Mouse (Mus musculus) frontal cortex, postnatal 10 days (tissue): ENCODE data around the gene Prdm1.

Experiments used
- DNase-seq, 2 experiments: peaks; one replicate each; pipeline ENCODE4 v3.0.0; 2022; ENCODE audit warnings: low spot score in 2 of 2, mixed read lengths in 1 of 2

Gene Prdm1

DNA sequence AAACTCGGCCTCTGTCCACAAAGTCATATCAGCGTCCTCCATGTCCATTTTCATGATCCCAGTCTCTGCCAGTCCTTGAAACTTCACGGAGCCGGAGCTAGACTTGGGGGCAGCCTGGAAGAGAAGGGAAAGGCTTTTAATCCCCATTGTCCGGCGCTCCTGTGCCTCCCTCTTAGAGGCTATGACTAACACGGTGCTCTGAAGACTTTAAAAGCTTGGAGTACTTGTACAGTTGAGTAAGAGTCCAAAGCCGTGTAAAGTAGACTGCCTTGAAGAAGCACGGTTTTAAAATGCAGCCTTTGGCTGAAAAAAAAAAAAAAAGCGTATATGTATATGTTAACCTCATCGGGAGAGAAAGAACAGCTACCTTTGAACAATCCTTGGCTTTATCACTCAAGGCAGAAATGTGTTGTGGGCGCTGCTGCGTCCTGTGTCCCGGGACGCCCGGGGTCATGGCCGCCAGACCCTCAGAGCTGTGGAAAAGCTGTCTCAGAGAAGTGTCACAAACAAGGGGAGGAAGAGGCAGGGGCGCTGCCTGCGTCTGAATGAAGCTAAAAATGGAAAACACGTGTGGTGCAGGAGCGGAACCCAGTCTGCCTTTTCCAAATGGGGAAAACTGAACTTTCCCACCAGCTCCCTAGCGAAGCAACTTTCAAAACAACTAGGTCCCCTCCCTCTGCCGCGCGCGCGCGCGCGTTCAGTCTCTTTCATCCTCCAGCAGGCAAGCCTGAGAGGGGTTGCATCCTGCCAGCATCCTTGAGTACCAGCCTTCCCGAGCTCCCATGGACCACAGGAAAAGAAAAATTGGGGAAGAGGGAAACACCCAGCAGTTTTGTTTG lies 71.3 kb downstream of the Prdm1 start:
- DNase-seq: no peak

DNA sequence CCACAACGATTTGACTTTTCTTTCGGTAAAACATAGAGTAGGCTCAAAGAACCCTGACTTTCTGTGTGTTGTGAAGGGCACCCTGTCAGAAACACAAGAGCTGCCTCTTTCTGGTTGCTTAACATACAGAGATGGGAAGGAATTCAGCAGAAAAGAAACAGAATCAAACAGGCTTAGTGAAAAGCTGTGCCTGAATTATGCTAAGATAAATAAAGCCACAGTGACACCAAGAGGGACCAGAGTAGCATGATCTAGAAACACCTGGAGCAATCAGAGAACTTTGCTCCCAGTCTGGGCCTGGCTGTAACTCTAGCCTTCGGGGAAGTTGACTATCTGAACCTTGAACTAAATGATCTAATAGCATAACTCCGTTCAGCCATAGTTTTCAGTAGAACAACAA lies 73.5 kb downstream of the Prdm1 start:
- no peak for DNase-seq

DNA sequence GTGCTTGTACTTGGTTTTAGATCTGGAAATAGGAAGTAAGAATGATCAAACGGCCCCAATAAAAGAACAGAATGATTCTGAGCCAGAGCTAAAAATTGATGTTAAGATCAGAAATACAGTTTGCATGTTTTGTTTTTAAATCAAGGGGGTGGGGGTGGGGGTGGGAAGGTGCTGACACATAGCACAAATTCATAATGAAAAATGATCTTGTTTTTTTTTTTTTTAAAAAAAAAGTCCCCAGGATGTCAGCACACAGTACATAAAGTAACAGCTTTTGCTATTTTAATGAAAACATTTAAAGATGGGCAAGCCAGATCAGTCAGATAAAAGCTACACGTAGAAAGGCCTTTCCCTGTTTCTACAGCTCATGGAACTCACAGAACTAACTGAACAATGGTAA lies 74.2 kb downstream of the Prdm1 start:
- no peak for DNase-seq

DNA sequence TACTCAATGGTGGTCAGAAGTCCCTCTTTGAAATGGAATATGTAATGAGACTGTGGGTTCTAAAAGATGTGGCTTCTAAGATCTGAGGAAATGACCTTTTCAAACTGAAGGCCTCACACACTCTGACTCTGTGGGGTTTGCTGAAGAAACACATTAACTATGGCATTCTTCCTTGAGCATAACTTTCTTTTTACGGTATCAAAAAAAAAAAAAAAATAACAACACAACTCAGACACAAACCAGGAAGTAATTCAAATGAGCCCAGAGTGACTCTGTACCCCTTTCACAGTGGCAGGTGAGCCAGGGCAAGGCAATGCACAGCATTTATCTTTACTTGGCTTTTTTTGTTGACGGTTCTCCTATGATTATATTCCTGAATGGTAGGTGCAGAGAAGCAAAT lies 77.5 kb downstream of the Prdm1 start:
- DNase-seq: no peak

DNA sequence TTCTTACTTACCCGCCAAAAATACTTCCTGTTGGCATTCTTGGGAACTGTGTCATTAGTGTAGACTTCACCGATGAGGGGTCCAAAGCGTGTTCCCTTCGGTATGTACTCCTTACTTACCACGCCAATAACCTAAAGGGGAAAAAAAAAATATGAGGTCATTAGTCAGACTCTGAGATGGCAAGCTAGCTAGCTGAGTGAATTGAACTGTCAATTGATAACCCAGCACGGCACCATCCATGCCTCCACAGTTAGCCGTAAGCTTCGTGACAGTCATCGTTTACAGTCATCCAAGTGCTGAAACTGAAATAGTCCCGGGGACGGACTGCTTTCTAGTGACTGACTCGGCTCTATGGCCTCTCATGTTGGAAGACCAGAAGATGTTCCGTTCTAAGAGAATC lies 78.2 kb downstream of the Prdm1 start:
- DNase-seq: no peak

DNA sequence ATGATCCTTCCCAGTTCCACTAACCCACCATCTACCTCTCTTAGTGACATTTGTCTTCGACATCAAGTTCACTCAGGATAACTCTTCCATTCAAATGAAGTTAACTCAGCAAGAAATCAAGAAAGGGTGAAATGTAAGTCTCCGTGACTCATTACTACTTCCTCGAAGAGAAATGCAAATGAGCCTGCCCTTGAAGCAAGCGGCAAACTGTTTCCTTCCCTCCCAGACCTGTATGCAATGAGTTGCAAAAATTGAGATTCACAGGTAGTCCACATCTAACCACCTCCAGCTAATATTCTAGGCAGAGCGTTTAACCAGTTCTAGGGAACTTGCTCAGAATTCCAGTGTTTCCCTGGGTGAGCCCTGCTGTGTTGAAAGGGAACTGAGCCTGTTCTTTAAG lies 78.6 kb downstream of the Prdm1 start:
- DNase-seq: no peak

DNA sequence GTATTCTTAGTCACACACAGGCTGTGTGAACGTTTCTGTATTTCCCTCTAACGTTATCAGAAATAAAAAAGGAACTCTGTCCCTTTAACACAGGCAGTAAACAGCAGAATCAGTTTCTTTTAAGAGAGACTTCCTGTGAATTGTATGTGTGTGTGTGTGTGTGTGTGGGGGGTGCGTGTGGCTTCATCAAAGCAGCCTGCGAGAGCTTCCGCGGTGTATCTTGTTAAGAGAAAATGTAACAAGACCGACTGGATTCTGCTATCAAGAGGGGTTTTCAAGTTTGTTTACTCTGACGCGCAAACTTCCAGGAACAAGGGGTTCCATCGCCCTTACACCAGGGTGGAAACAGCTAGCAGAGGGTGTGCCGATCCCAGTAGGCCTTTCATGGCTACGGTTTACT lies 80.1 kb downstream of the Prdm1 start:
- no peak for DNase-seq

DNA sequence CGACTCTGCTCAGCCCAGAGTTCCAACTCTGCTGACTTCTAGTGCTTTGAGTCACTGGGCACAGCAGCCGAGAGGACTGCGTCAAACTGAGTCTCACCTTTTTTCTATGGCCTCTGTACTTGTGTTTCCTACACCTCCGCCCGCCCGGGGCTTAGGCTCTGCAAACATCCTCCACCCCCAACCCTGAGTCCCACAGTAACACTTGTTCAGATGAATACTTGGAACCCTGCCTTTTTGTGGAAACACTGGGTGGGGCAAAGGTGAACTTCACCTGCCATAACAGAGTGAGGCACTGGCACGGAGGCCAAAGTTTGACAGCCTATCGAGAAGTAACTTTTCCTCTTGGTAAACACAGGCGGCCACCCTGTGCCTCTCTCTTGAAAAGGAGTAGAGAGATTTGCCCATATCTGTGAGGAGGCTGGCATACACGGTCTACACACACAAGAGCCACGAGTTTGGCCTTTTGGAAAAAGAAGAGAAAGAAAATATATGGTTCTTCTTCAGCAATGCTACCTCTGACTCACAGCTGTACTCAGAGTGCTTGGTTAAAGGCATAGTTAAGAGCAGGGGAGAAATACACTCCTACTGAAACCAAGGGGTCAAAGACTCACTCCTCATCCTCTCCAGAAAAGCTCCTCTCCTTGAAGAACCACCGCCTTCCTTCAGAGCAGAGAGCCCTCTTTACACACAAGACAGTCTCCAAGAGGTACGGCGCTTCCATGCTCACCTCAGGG lies 80.7 kb downstream of the Prdm1 start:
- DNase-seq: no peak

DNA sequence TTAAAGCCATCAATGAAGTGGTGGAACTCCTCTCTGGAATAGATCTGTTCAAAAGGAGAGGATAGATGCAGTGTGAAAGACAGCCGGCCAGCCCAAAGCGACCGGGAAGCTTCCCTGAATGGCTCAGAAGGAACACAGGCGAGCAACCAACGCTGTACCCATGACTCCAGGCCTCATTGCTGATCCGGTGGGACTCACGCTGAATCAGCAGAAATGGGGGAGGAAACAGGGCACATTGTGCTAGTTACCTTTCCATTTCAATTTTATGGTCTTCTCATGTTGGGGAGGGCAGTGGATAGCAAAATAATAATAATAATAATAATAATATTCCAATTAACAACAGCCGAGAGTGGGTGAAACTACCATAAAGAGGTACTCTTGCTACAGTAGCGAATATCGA lies 81.3 kb downstream of the Prdm1 start:
- DNase-seq: no peak

DNA sequence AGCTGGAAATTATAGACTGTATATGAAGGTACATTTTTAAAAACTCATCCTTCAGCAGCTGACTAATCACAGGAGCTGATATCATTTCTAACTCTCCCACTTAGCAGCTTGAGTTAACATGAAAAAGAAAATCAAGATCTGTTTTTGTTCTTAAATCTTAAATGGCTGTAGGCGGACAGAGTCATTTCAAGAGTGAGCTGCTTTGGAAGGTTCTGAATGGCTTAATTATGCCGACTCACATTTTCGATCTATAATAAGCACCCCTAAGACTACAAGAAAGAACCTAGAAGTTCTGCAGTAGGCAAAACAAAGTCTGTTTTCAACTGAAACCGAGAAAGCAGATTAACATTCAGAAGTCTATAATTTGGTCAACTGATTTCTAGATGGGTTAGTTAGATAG lies 83.9 kb downstream of the Prdm1 start:
- DNase-seq: no peak

DNA sequence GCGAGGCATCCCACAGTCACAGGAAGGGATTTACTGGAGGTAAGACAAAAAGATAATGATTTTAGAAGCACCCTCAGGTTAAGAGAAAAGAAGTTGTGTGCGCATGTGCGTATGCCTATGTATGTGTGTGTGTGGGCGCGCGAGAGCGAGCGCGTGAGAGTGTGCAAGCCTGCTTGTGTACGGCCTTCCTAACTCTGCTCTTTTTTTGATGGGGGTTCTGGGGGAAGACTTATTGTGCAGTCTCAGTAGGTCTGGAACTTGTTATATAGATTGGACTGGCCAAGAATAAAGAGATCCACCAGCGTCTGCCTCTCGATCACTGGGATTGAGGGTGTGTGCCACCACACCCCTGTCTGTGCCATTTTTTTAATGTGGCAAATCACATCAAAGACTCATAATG lies 84.6 kb downstream of the Prdm1 start:
- no peak for DNase-seq

DNA sequence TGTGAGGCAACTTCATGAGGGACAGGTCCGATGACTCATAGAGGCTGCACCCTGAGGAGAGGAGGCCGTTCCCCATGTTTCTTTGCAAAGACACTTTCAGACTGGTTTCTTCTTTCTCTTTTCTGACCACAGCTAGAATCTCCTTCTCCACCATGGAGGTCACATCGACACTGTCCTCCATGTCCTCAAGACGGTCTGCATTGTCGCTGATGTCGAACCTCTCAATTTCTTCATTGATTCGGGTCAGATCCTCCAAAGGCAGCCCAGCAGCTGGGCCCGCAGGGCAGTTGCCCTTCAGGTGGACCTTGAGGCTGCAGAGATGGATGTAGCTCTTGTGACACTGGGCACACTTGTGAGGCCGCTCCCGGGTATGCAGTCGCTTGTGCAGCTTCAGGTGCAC lies 88.6 kb downstream of the Prdm1 start:
- no peak for DNase-seq

DNA sequence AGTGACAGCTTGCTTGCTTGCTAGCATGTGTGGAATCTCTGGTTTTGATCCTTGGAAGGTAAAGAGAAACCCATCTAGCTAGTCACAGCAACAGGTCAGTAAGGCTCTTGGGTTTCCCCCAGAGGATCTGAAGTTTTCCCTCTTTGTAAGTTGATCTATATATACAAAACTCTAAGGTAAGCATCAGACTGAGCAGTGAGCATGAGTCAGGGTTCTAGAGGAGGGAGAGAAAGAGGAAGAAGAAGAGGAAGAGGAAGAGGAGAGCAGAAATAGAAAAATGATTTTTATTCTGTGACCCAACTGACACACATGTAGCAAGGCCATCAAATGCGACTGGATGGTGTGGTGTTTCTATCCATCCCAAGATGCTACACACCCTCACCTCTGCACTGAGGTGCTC lies 90.7 kb downstream of the Prdm1 start:
- no peak for DNase-seq

DNA sequence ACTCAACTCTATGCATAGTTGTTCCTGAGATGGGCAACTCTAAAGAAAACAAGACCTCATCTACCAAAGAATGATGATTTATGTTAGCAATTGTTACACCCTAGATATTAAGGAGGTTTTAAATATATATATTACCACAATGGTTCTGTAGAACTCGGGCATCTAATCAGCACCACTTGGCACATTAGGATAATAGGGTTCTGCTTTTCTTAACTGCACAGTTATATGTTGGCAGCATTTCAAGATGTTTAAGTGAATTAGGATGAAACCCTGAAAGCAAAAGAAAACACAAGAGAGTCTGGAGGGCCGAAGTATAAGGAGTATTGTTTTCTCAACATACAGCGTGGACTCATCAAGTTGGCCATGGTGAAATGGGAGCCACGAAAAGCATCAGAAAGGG lies 92.3 kb downstream of the Prdm1 start:
- no peak for DNase-seq

DNA sequence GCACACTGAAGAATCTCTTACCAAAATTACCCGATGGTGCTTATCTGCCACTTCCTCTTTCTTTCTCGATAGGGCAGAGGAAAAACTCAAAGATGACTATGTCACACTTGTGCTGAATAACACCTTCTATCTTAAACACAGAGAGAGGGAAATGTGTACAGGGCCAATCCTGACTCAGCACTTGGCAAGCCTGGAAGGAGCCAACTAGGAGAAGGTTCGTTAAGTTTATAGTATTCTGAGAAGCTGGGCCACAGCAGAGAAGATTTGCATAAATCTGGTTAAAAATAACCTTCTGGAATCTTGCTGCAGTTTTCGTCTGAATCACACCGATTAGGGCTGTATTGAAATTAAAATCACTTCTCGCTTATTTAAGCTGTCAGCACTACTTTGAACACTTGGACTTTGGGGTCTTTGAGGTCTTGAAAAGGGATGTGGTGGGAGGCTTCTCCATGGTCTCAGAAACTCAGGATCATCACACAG lies 93.6 kb downstream of the Prdm1 start:
- peak in 1 of 2 experiments; percentile 25 for DNase-seq

DNA sequence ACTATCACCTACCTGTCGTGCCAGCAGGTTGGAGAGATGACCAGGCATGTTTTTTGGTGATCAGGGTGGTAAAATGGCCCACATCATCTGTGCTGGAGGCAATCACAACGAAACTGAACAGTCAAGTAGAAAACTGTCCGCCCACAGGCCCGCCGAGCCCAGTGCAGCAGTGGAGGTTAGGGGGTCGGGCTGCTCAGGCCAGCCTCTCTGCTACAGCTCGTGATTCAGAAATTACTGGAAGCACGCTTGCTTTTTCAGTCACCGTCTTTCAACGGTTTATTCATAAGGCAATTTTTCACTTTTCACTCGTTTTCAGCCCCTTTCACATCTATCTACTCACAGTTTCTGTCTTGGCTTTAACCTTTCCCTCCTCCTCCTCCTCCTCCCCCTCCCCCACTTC lies 96.1 kb downstream of the Prdm1 start:
- DNase-seq: no peak

DNA sequence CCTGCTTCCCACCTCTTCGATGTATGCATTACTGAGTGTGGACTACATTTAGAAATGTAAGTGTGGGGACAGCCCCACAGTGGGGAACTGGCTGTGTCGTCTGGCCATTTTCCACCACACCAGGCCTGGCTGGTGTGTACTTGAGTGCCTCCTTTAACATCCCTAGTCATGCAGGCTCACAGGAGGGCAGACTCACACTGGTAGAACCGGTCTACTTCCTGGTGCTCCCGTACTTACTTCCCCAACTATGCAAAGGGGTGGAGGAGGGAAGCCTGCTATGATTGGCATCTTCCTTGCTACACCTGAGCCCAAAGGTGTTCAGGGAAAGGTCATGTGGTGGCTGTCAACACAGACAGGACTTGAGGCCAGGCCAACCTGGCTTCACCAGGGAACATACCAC lies 96.6 kb downstream of the Prdm1 start:
- no peak for DNase-seq

DNA sequence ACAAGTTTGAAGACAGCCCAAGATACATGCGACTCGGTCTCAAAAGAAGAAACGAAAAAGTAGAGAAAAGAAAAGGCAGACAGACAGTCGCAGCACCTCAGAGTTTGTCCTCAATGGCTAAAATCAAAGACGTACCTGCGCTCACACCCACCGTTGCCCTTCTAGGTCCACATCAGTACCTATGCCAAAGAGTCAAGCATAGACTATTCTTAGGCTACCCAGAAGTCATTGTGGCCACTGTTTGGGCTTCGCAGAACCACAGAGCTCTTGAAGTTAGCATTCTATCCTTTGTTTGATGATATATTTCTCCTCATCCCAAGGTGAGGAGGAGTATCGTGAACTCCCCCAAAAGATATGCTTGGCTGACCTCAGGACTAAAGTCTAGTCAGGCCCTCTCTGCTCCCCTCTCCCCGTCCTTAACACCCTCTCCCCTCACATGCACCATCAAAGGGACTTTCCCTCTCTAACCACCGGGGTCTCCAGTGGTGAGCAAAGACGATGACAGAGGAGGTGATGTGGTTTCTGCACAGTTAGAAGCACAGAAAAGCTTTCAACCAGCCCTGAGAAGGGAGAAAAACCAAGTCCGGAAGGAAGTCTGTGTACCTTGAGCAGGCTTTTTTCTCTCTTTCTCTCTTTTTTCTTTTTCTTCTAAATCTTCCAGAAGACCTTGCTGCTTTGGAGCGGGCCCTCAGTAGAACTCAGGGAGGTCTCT lies 99.0 kb downstream of the Prdm1 start:
- DNase-seq: no peak

DNA sequence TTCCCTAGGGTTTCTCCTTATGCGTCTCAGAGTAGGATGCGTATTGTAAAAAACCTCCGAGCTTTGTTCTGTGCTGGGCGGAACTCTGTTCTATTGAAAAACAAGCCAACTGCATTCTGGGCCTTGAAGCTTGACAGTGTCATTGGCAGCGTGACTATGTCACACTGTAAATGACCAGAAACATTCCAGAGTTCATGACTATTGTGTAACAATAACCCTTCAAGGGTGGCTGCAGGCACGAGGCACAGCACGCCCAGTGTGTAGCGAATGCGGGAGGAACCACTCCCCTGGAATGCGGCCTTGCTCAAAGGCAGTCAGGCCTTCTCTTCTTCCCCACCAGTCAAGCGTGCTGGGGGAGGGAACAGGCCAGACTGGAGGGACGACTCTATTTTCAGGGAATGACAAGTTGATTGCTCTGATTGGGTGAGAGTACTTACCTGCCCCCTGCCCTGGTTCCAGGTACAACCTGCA lies 100.4 kb downstream of the Prdm1 start:
- no peak for DNase-seq

DNA sequence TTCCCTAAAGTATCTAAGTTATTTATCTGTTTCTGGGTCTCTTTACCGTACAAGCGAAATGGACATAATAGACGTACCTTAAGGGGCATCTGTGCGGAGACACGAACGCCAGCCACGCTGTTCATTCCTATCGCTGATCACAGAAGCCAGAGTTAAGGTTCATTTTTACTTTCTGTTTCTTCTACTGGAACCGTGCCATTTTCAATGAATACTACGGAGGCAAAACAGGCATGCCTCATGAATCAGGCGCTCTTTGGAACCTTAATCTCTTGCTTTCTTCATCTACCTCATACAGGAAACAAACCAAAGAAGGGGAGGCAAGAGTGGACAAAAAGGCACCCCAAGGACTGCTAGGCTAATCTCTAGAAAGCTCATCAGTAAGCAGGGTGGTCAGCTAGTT lies 100.9 kb downstream of the Prdm1 start:
- DNase-seq: no peak

DNA sequence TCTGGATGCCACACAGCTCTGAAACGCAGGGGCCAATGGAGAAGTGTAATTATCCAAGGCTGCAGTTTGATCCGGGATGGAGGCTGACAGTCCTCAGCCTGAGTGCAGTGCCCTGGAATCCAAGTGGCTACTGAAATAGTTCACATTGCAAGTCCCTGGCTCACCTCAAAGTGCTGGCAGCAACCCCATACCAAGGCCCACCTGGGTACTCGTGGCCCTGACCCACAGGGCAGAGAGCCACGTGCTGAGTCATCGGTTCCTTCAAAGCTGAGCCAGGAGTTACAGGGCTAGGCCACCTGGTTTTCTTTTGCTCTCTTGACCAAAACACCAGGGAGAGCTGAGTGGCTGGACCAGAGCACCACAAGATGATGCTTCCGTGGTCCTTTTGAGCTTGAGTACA lies 103.3 kb downstream of the Prdm1 start:
- DNase-seq: no peak

DNA sequence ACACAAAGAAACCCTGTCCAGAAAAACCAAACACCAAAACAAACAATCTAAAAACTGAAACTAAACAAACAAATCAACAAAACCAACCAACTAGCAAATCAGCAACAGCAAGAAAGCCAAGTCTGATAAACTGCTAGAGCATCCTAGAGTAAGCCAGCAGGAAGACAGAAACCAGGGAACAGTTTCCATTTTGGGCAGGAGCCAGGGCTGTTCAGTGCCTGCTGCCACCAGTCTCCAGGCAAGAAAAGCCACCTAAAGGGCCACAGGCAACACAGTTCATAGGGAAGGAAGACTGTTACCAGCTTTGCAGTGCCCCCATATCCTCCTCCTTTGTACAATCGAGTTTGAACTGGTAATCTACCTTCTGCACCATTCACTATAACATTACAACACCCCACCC lies 106.4 kb downstream of the Prdm1 start:
- no peak for DNase-seq

DNA sequence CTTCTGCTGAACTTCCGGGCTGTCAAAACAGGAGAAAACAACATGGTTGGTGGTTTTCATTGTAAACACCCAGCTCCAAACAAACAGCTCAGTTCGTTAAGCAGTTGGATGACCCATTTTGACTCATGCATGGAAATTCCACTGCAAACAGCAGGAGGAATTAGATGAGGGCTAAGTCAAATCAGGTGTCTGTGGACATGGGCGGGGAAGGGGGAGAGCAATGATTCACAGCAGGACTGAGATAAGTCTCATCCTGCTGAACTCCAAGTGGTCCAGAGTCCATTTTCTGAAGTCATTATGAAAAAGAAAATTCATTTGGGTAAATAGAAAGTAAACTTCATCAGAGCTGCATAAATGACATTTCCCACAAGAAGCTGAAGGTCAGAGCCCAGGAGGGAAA lies 108.1 kb downstream of the Prdm1 start:
- DNase-seq: no peak
